Mouse (Mus musculus) layer of hippocampus, adult 9-10 months (tissue): ENCODE measurements around the gene Purb.
"Not testable (repeated sequence)": the region's sequence is repeated elsewhere in the genome, so short reads cannot be mapped to it uniquely, and the experiment has no call there.

Experiments used
- DNase-seq: peaks from one replicate; pipeline ENCODE4 v3.0.0; 2022; ENCODE audit warnings: low spot score

Gene Purb

GRCm38 (mm10) chr11:6484244-6484959 lies 8.7 kb upstream of the Purb start:
- no peak for DNase-seq

GRCm38 (mm10) chr11:6483103-6483502 lies 7.4 kb upstream of the Purb start:
- DNase-seq = no peak

GRCm38 (mm10) chr11:6481669-6482185 lies 6.0 kb upstream of the Purb start:
- DNase-seq = no peak

- no peak for DNase-seq
These were observed 5.1 kb upstream of the Purb start for GRCm38 (mm10) chr11:6480681-6481405.

- DNase-seq = no peak
These were observed 4.5 kb upstream of the Purb start for GRCm38 (mm10) chr11:6480191-6480590.

- no peak for DNase-seq
These were observed 3.5 kb upstream of the Purb start for GRCm38 (mm10) chr11:6479231-6479630.

GRCm38 (mm10) chr11:6477350-6477749 lies 1.6 kb upstream of the Purb start:
- DNase-seq = no peak

- DNase-seq = no peak
These were observed 1.2 kb upstream of the Purb start for GRCm38 (mm10) chr11:6476876-6477275.

GRCm38 (mm10) chr11:6474874-6475731 lies 614 bp downstream of the Purb start:
- DNase-seq = no peak

- DNase-seq = no peak
These were observed 1.3 kb downstream of the Purb start for GRCm38 (mm10) chr11:6474381-6474780.

GRCm38 (mm10) chr11:6472076-6472475 lies 3.6 kb downstream of the Purb start:
- DNase-seq = no peak

- DNase-seq = no peak
These were observed 4.2 kb downstream of the Purb start for GRCm38 (mm10) chr11:6471493-6471892.

- DNase-seq = no peak
These were observed 4.7 kb downstream of the Purb start for GRCm38 (mm10) chr11:6471054-6471453.

- DNase-seq = no peak
These were observed 7.2 kb downstream of the Purb start for GRCm38 (mm10) chr11:6468541-6468940.

GRCm38 (mm10) chr11:6465122-6465521 lies 10.6 kb downstream of the Purb start:
- DNase-seq = no peak

GRCm38 (mm10) chr11:6463159-6463837 lies 12.4 kb downstream of the Purb start:
- DNase-seq = no peak

GRCm38 (mm10) chr11:6456083-6456482 lies 19.6 kb downstream of the Purb start:
- DNase-seq = no peak

GRCm38 (mm10) chr11:6448155-6448554 lies 27.6 kb downstream of the Purb start:
- not testable (repeated sequence) for DNase-seq

GRCm38 (mm10) chr11:6447493-6447892 lies 28.2 kb downstream of the Purb start:
- no peak for DNase-seq

GRCm38 (mm10) chr11:6445951-6446350 lies 29.8 kb downstream of the Purb start:
- no peak for DNase-seq

GRCm38 (mm10) chr11:6445441-6445840 lies 30.3 kb downstream of the Purb start:
- no peak for DNase-seq
